Mouse (Mus musculus): ENCODE measurements around the gene Slc6a16. TPM values are rescaled to one million over a fixed set of nuclear protein-coding genes. Genes with fewer than 3 reads are reported as not detected.

The Slc6a16 gene
- polyA plus RNA-seq, 1 experiment from 2014 or later = 0.50 TPM

DNA sequence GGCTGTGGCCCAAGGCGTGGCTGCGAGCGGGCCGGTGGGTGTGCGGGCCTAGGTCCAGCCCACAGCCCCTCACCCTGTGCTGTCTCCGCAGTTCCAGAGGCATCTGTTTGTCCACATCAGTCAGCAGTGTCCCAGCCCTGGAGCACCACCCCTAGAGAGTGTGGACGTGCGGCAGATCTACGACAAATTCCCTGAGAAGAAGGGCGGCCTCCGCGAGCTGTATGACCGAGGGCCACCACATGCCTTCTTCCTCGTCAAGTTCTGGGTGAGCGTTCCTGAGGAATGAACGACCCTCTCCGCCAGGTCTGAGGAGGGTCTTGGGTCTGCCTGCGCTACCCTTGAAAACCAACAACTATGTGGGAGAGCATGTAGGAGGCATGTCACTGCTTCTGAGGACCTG, 12.3 kb upstream of the Slc6a16 start:
- no peak overlapping the region for H3K4me3 ChIP-seq
- H3K36me3 ChIP-seq = peaks cover 93% of the 10 kb centered on the region
- H3K9me3 ChIP-seq = no peaks in the 10 kb centered on the region
- 93% methylated on average over 18 of the region's 18 CpGs for WGBS
- no peaks in the 10 kb centered on the region for H3K27me3 ChIP-seq (ENCODE audit: insufficient read depth, poor library complexity, severe bottlenecking)
- no peak overlapping the region for H3K27ac ChIP-seq
- peaks cover 18% of the 10 kb centered on the region for H3K4me1 ChIP-seq
- DNase-seq (ENCODE audit: low spot score) = peak; percentile 66

DNA sequence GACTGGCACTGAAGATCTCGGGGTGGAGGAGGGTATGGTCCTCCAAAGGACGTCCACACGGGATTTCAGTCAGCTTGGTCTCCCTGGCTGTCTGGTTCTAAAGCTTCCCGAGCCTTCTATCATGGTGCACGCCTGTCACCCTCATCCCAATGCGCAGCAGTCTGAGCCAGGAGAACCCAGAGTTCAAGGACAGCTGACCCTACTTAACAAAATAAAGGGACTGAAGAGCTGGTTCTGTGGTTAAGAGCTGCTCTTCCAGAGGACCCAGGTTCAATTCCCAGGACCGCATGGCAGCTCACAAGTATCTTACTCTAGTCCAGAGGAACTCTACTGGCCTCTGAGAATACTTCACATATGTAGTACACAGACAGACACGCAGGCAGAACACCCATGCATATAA, 11.8 kb upstream of the Slc6a16 start:
- peak; percentile 72 for DNase-seq (ENCODE audit: low spot score)
- Histone ChIP-seq H3K9me3 (no peaks in the 10 kb centered on the region), H3K4me3 (no peak overlapping the region), H3K27ac (no peak overlapping the region), H3K27me3 (ENCODE audit: insufficient read depth, poor library complexity, severe bottlenecking) (no peaks in the 10 kb centered on the region), H3K4me1 (peaks cover 23% of the 10 kb centered on the region), H3K36me3 (peaks cover 88% of the 10 kb centered on the region)
- 90% methylated on average over 8 of the region's 8 CpGs for WGBS

DNA sequence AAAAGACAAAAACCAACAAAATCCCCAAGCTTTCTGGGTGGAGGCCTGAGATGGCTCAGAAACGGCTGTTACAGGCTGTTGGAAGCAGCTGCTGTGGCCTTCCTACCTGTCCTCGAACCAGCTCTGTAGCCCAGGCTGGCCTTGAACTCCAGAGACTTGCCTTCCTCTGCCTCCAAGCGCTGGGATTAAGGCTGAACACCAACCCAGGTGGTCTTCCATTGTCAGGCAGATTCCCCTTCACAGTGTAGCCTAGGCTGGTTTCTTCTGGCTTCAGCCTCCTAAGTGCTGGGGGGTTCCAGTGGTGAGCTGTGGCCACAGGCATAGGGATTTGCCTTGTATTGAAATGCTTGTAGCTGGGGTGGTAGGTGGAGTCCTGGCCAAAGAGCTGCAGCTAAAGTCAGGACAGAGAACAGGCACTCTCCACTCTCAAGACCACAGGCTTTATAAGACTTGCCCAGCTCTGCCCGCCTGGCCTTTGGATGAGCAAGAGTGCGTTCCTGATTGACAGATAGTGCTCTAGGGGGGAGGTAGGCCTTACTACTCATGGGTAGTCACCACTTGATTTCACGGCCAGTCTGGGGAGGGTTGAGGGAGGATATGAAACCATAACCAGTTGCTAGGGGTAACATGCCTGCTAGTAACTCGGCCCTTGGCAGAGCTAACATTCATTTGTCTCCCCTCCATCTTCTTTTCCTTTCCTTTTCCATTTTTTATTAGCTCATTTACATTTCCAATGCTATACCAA, 11.3 kb upstream of the Slc6a16 start:
- Histone ChIP-seq H3K9me3 (no peaks in the 10 kb centered on the region), H3K4me3 (no peak overlapping the region), H3K27me3 (ENCODE audit: insufficient read depth, poor library complexity, severe bottlenecking) (no peaks in the 10 kb centered on the region), H3K27ac (no peak overlapping the region), H3K36me3 (peaks cover 82% of the 10 kb centered on the region), H3K4me1 (peaks cover 29% of the 10 kb centered on the region)
- WGBS = 84% methylated on average over 7 of the region's 7 CpGs
- peak; percentile 61 for DNase-seq (ENCODE audit: low spot score)

DNA sequence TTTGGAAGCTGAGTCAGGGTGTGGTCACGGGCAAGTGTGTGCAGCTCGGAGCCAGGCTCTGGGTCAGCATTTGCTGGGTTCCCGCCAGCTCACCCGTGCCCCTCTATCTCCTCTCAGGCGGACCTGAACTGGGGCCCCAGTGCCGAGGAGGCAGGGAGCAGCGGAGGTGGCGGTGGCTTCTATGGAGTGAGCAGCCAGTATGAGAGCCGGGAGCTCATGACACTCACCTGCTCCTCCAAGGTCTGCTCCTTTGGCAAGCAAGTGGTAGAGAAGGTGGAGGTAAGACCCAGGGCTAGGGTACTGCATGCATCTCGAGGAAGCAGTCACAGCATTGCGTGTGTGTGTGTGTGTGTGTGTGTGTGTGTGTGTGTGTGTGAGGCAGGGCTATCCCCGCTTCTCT, 9.7 kb upstream of the Slc6a16 start:
- Histone ChIP-seq H3K4me1 (peaks cover 43% of the 10 kb centered on the region), H3K27ac (no peak overlapping the region), H3K27me3 (ENCODE audit: insufficient read depth, poor library complexity, severe bottlenecking) (peaks cover 4% of the 10 kb centered on the region; the same call in 1 of the 2 replicates), H3K9me3 (no peaks in the 10 kb centered on the region), H3K4me3 (no peak overlapping the region), H3K36me3 (peaks cover 66% of the 10 kb centered on the region)
- WGBS = 89% methylated on average over 12 of the region's 12 CpGs
- DNase-seq (ENCODE audit: low spot score) = peak; percentile 71

DNA sequence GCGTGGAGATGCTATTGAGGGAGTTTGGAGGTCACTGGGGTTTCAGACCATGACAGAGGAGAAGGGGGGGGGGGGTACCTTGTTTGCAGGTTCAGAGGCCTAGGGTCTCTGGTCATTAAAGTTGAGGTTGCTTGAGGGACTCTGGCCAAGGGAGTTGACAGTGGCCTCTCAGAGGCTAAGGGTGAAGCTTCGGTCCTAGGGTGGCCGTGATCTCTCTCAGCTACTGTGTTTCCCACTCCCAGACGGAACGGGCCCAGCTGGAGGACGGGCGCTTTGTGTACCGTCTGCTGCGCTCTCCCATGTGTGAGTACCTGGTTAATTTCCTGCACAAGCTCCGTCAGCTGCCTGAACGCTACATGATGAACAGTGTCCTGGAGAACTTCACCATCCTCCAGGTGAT, 8.9 kb upstream of the Slc6a16 start:
- 84% methylated on average over 11 of the region's 11 CpGs for WGBS
- peaks cover 44% of the 10 kb centered on the region for H3K4me1 ChIP-seq

DNA sequence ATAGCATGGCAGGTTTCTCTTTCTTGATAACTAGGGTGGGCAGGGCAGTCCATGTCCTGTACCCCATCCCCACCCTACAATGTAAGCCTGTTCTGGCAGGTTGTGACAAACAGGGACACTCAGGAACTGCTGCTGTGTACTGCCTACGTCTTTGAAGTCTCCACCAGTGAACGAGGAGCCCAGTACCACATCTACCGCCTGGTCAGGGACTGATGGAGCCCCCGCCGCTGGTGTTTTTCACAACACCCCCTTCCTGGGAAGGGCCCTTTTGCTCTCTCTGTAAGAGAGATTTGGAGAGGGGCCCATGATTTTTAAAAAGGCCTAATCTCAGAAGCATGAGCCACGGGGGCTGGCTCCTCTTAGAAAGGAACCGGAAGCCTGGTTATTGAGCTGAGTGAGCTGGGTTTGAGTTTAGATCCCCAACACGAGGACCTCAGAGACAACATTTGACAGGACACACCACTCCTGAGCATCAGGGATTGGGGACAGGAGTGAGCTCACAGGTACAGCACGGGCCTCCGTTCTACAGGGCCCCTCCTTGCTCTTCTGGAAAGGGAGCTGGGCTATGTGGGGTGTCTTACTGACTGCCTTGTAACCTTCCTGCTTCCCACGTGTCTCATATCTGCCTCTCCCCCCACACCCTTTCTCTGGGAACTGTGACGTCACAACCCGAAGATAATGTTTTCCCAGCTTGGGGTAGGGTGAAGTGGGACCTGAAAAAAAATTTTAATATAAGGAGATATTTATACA, 8.0 kb upstream of the Slc6a16 start:
- Histone ChIP-seq H3K4me1 (peaks cover 46% of the 10 kb centered on the region), H3K4me3 (0 out of 2 replicates have a peak overlapping the region, but pooled peaks have one; percentile 1), H3K27me3 (ENCODE audit: insufficient read depth, poor library complexity, severe bottlenecking) (peaks cover 20% of the 10 kb centered on the region), H3K9me3 (no peaks in the 10 kb centered on the region), H3K36me3 (peaks cover 49% of the 10 kb centered on the region), H3K27ac (no peak overlapping the region)
- WGBS = 50% methylated on average over 13 of the region's 13 CpGs
- DNase-seq (ENCODE audit: low spot score) = peak; percentile 64

More for the DNA sequence above, 8.9 kb upstream of the Slc6a16 start:
- Histone ChIP-seq H3K27me3 (ENCODE audit: insufficient read depth, poor library complexity, severe bottlenecking) (peaks cover 11% of the 10 kb centered on the region), H3K4me3 (no peak overlapping the region), H3K27ac (no peak overlapping the region), H3K36me3 (peaks cover 59% of the 10 kb centered on the region), H3K9me3 (no peaks in the 10 kb centered on the region)
- DNase-seq (ENCODE audit: low spot score) = peak; percentile 69

DNA sequence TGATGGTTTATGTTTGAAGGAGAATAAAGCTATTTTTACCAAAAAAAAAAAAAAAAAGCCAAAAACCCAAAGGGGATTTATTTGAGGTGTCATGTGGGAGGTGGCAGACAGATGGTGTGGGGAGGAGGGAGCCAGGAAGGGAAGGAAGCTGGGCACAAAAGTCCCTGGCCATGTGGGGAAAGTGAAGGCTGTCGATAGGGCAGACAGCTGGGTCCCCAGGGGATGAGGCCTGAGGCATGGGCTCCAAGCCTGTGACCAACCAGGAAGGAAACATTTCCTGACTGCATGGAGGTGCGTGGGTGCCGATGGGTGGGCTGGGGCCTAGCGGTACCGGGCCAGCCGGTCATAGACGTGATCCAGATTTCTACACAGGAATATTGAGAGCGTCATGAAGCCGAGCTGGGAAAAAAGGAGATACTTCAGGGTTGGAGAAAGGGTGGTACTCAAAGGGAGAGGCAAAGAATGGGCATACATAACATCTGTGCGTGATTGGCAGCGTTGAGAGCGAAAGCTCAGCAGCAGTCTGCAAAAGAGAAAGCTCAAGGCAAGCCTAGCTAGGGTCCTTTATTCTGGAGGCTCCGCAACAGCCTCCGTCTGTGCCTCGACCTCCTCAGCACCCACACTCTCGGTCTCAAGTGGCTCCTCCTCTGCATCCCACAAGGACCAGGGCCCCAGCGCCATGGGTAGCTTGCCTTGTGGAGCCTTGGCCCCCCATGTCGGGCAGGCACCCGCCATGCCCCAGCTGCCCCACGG, 7.1 kb upstream of the Slc6a16 start:
- peak; percentile 74 for DNase-seq (ENCODE audit: low spot score)
- peaks cover 28% of the 10 kb centered on the region for H3K27me3 ChIP-seq (ENCODE audit: insufficient read depth, poor library complexity, severe bottlenecking)
- no peaks in the 10 kb centered on the region for H3K9me3 ChIP-seq
- peak overlapping the region; percentile 81 for H3K27ac ChIP-seq
- H3K36me3 ChIP-seq = peaks cover 41% of the 10 kb centered on the region
- H3K4me3 ChIP-seq = peak overlapping the region; percentile 54
- 25% methylated on average over 20 of the region's 20 CpGs for WGBS
- H3K4me1 ChIP-seq = peaks cover 51% of the 10 kb centered on the region

DNA sequence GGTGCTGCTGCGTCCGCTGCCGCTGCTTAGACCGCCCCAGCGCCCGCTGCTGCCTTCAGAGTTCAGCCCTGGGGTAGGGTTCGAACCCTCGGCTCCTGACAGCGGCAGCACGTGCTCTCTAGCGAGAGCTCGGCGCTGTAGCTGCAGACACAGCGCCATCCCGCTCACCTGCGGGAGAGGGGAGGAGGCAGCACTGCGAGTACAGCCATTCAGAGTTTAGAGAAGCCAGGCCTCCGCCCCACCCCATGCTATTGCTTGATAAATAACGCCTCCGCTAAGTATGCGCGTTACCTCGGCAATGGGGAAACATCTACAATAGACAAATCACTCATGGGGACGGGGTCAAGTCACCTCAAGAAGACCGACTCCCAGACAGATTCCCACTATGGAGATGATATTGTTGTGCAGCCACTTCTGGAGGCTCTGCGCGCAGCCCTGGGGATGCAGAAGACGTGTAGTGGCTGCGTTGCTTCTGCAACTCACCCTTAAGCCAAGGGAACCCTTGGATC, 6.5 kb upstream of the Slc6a16 start:
- Histone ChIP-seq H3K4me3 (peak overlapping the region; percentile 54), H3K27me3 (ENCODE audit: insufficient read depth, poor library complexity, severe bottlenecking) (peaks cover 35% of the 10 kb centered on the region), H3K4me1 (peaks cover 57% of the 10 kb centered on the region), H3K36me3 (peaks cover 34% of the 10 kb centered on the region), H3K27ac (peak overlapping the region; percentile 81), H3K9me3 (no peaks in the 10 kb centered on the region)
- peak; percentile 77 for DNase-seq (ENCODE audit: low spot score)
- WGBS = 10% methylated on average over 29 of the region's 29 CpGs

DNA sequence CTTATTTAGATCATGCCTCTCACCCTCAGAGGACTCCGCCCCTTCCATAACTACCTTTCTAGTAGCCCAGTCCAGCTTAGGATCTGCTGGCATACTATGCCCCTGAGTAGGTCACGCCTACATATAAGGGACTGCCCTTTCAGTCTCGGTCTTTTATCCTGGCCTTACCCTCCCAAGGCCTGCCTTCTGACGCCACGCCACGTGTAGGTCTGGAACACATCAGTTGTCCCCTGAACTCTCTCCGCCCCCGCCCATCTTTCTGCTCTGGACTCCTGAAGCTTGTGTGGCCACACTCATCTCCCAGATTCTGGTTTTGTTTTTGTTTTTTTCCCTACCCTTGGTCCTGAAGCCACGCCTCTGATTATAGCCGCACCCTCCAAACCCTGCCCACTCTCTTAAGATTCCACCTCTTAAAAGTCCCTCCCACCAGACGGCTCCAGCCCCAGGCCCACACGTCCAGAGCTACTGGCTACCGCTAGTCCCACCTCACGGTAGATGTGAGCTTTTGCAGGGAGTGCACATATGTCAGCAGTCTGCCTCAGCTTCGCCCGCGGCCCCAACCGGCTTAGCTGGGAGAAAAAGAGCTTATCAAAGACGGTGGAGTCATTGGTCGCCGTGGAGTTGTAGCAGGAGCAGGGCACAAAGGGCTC, 5.8 kb upstream of the Slc6a16 start:
- WGBS = 2% methylated on average over 21 of the region's 21 CpGs
- peaks cover 28% of the 10 kb centered on the region for H3K36me3 ChIP-seq
- peaks cover 59% of the 10 kb centered on the region for H3K4me1 ChIP-seq
- no peaks in the 10 kb centered on the region for H3K9me3 ChIP-seq
- H3K27ac ChIP-seq = peak overlapping the region; percentile 81
- DNase-seq (ENCODE audit: low spot score) = peak; percentile 91
- peaks cover 41% of the 10 kb centered on the region for H3K27me3 ChIP-seq (ENCODE audit: insufficient read depth, poor library complexity, severe bottlenecking)
- H3K4me3 ChIP-seq = peak overlapping the region; percentile 54

DNA sequence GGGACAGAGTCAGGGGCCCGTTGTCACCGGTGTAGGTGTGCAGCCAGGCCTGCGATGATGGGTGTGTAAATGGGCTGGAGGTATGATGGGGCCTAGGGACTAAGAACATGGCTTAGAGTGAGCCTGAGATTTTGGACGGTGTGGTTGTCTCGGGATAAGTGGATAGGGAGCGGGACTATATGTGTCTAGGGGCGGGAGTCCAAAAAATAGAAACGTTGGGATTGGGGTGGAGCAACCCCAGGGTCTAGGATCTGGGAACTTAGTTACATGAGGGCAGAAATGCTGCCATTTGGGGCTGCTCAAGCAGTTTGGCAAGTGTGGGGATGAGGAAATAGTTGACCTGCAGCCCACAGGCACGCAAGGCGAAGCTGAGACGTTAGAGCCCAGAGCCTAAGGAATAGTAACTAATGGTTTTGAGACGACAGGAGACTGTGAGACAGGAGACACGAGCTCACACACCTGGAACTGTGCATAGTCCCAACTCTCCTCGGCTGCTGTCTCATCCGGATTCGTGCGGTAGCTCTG, 5.2 kb upstream of the Slc6a16 start:
- DNase-seq (ENCODE audit: low spot score) = peak; percentile 73
- H3K27me3 ChIP-seq (ENCODE audit: insufficient read depth, poor library complexity, severe bottlenecking) = peaks cover 47% of the 10 kb centered on the region

DNA sequence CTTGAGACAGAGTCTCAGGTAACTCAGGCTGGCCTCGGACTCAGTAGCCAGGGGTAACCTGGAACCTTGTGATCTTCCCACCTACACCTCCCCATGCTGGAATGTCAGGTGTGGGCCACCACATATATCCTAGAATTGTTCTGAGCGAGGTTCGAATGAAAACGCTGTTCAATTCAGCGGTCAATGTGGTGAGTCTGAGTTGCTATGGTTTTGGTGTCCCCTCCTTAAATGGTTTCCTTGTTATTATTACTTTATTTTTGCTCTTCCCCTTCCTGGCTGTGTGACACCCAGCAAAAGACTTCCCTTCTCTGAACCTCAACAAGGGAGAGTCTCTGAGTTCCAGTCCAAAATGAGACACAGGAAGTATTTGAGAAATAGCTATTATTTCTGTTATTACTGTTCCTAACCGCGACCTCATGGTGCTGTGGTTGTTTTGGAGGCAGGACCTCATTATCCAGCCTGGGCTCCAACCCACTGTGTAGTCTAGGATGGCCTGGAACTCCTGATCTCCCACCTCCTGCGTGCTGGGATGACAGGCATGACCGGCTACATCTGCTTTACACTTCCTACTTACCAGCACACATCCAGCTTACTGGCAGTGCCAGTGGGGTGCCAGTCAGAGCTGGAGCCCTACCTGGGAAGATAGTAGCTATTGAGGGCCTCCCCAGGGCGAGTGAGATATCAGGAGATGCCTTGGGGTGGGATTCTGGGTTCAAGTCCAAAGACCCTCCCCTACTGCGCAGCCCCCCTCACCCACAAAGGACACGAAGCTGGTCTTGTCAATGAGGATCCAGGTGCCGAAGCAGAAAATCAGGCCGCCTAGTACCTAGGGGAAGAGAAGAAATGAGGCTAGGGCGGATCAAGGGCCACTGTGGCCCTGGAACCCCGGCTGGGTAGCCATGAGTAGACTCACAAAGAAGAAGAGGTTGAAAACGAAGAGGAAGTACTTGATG, 2.9 kb upstream of the Slc6a16 start:
- 0 out of 2 replicates have a peak overlapping the region, but pooled peaks have one; percentile 10 for H3K27ac ChIP-seq
- no peak overlapping the region for H3K4me3 ChIP-seq
- 76% methylated on average over 17 of the region's 17 CpGs for WGBS
- DNase-seq (ENCODE audit: low spot score) = peak; percentile 70
- peaks cover 55% of the 10 kb centered on the region for H3K4me1 ChIP-seq
- H3K9me3 ChIP-seq = no peaks in the 10 kb centered on the region
- H3K27me3 ChIP-seq (ENCODE audit: insufficient read depth, poor library complexity, severe bottlenecking) = peaks cover 53% of the 10 kb centered on the region
- H3K36me3 ChIP-seq = peaks cover 2% of the 10 kb centered on the region

More for the DNA sequence above, 5.2 kb upstream of the Slc6a16 start:
- H3K36me3 ChIP-seq = peaks cover 24% of the 10 kb centered on the region
- WGBS = 24% methylated on average over 17 of the region's 17 CpGs
- H3K4me1 ChIP-seq = peaks cover 64% of the 10 kb centered on the region
- peak overlapping the region; percentile 81 for H3K27ac ChIP-seq
- no peaks in the 10 kb centered on the region for H3K9me3 ChIP-seq
- H3K4me3 ChIP-seq = peak overlapping the region; percentile 54
